Mouse (Mus musculus): Measurements from ENCODE around the gene Ssxb6. TPM values are rescaled to one million over a fixed set of nuclear protein-coding genes. Genes with fewer than 3 reads are reported as not detected.
"Not testable (repeated sequence)": the region's sequence is repeated elsewhere in the genome, so short reads cannot be mapped to it uniquely, and the experiment has no call there.

The Ssxb6 gene
- not detected in 2 replicates for total RNA-seq (2021)
- long read RNA-seq, experiment 1: 0 reads
- long read RNA-seq, experiment 2: 0 reads

DNA sequence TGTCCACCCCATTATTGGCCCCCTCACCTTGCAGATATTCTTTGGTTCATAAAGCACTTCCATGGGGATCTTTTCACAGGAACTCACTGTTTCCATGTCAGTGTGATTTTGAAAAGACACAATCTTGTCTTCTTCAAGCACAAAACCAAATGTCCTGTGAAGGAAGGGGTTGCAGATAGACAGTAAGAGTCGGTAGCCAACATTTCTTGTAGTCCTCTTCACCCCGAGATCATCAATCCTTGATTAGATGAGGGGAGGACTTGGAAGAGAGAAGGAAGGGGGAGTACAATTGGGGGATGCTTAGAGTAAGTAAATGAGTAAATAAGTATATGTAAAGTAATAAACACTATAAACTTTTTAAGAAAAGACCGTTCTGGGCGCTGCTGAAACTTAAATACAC, at the start of gene Ssxb6:
Ssxb6 (minus strand) TSS at position 101 of the 400 bp plus-strand sequence.
- DNase-seq: not testable (repeated sequence)

- not testable (repeated sequence) for DNase-seq
Observed at GRCm38 (mm10) chrX:8591716-8592115, 43.7 kb upstream of the Ssxb6 start, which contains the start of gene Ssxb3. TSS of gene Ssxb3 (minus strand) at chrX:8591816.

DNA sequence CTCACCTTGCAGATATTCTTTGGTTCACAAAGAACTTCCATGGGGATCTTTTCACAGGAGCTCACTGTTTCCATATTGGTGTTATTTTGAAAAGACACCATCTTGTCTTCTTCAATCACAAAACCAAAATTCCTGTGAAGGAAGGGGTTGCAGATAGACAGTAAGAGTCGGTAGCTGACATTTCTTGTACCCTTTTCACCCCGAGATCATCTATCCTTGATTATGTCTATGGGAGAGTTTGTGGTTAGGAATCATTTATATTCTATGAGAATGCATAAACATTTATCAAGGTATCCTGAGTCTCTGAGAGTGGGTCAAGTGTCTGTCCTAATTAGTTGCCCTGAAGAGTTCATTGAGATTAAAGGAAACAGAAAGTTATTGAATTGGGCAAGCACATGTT, 23.2 kb downstream of the Ssxb6 start, which contains the start of gene Gm14459:
Gm14459 (minus strand) TSS at position 101 of the 400 bp plus-strand sequence.
- no peak for DNase-seq

Other genes with a start within 250 kb of the Ssxb6 start
- gene Ssxb10, start 220.8 kb downstream of the Ssxb6 start, total RNA-seq (2021): not detected in 2 replicates
- gene Ssxb9, start 181.3 kb downstream of the Ssxb6 start, total RNA-seq (2021): not detected in 2 replicates
- not detected in 2 replicates for gene Ssxb1, start 134.9 kb downstream of the Ssxb6 start, total RNA-seq (2021)
- gene Ssxb2, start 86.5 kb downstream of the Ssxb6 start, total RNA-seq (2021): not detected in 2 replicates
- not detected in 2 replicates for gene Gm14459, start 23.3 kb downstream of the Ssxb6 start, total RNA-seq (2021)
- not detected in 2 replicates for gene Ssxb3, start 43.6 kb upstream of the Ssxb6 start, total RNA-seq (2021)
- not detected in 2 replicates for gene Ssxb8, start 142.6 kb upstream of the Ssxb6 start, total RNA-seq (2021)
- not detected in 2 replicates for gene Ssx9, start 200.2 kb upstream of the Ssxb6 start, total RNA-seq (2021)

Measured in adrenal gland, postnatal 14 days (tissue).